Mouse (Mus musculus): ENCODE measurements around the gene Hs3st4.

DNA sequence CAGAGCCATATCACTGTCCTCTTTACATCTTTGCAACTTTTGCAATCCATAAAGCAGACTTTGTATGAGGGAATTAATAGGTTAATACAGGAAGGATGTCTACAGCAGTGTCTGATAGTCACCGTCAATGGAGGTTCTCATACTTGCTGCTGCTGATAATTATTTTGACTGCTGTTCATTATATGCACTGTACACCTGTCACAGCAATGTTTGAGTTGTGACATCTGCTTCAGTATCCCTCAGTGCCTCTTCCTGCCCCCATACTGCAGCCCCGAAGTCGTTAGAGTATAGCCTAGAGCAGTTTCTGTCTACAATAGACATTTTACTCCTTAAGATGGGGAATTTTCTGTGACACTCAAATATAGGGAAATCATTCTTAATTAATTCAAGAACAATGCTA is 267.2 kb downstream of the Hs3st4 start:
- TF ChIP-seq CTCF (IDR thresholded peaks at IDR 0.05; ENCODE audit: low read depth), result no peak
- no peak for TF ChIP-seq EP300 (optimal IDR thresholded peaks at IDR 0.05)
